Mouse (Mus musculus) forebrain, embryonic 11.5 days (tissue): ENCODE results near the gene Slc22a22. TPM values are rescaled to one million over a fixed set of nuclear protein-coding genes. Genes with fewer than 3 reads are reported as not detected.

Source experiments
- ATAC-seq: fragments of 200-750 bp; cut with Nextera tagmentation; replicated peaks from 2 replicates; pipeline ENCODE4 v1.8.0; 2017; ENCODE audit warnings: moderate TSS enrichment; ENCODE audit not compliant: low FRiP score
- DNase-seq: peaks from one replicate; pipeline ENCODE4 v3.0.0-alpha.2; 2017; ENCODE audit warnings: low spot score
- H3K27ac ChIP-seq: fragments of 300-500 bp; sonication (generic); 2 replicates; pipeline ENCODE4 v1.5.1; 2014; ENCODE audit warnings: low read depth, low read length
- H3K27me3 ChIP-seq: fragments of 300-500 bp; sonication (generic); 2 replicates; pipeline ENCODE4 v1.6.1; 2014; ENCODE audit warnings: mild to moderate bottlenecking, low read length, mixed read lengths; ENCODE audit not compliant: control insufficient read depth, insufficient read depth
- H3K36me3 ChIP-seq: fragments of 300-500 bp; sonication (generic); 2 replicates; pipeline ENCODE4 v1.6.1; 2014; ENCODE audit warnings: mild to moderate bottlenecking, low read length, moderate library complexity, mixed read lengths; ENCODE audit not compliant: control insufficient read depth, insufficient read depth
- H3K4me1 ChIP-seq: fragments of 300-500 bp; sonication (generic); replicated peaks from 2 replicates; pipeline ENCODE4 v1.6.1; 2014; ENCODE audit warnings: low read length, mixed read lengths; ENCODE audit not compliant: control insufficient read depth, insufficient read depth
- H3K4me2 ChIP-seq: fragments of 300-500 bp; sonication (generic); 2 replicates; pipeline ENCODE4 v1.6.1; 2014; ENCODE audit warnings: low read depth, mild to moderate bottlenecking, low read length, moderate library complexity, mixed read lengths; ENCODE audit not compliant: severe bottlenecking
- H3K4me3 ChIP-seq: fragments of 300-500 bp; sonication (generic); 2 replicates; pipeline ENCODE4 v1.5.1; 2014; ENCODE audit warnings: low read depth, low read length
- H3K9ac ChIP-seq: fragments of 300-500 bp; sonication (generic); 2 replicates; pipeline ENCODE4 v1.6.1; 2014; ENCODE audit warnings: low read length
- H3K9me3 ChIP-seq: fragments of 300-500 bp; sonication (generic); 2 replicates; pipeline ENCODE4 v1.6.1; 2016; ENCODE audit warnings: low read length, mixed read lengths; ENCODE audit not compliant: control insufficient read depth
- WGBS: fragments of 180-500 bp; shearing (Covaris S2); extraction: QIAGEN DNeasy Blood & Tissue Kit; methylation state at CpG from one replicate; pipeline ENCODE4 v1.1.7; 2014; 5-methylcytosine and 5-hydroxymethylcytosine counted together
- polyA plus RNA-seq: library from polyadenylated mRNA; unstranded; fragments of >200 nt; fragmentation: Nextera tagmentation; extraction: Ambion mirVana; gene quantifications from 2 replicates; pipeline ENCODE4 v1.2.1, GENCODE M21; 2014

Slc22a22 gene
- not detected in 2 replicates for polyA plus RNA-seq

- ATAC-seq (no peak), DNase-seq (no peak)
- 84% methylated on average over 2 of the region's 2 CpGs for WGBS
- Histone ChIP-seq H3K27ac (no peak within 1 kb of the TSS), H3K4me1 (no peaks in the 10 kb centered on the region), H3K4me3 (no peak within 1 kb of the TSS), H3K36me3 (no peaks in the 10 kb centered on the region), H3K9me3 (no peaks in the 10 kb centered on the region), H3K4me2 (no peak within 1 kb of the TSS), H3K9ac (no peak within 1 kb of the TSS), H3K27me3 (no peaks in the 10 kb centered on the region)
Observed at GRCm38 (mm10) chr15:57477525-57477924, at the start of gene Slc22a22. TSS of gene Slc22a22 (minus strand) at chr15:57477625.

GRCm38 (mm10) chr15:57523510-57524298 is 46.3 kb upstream of the Slc22a22 start:
- 47% methylated on average over 10 of the region's 10 CpGs for WGBS
- Histone ChIP-seq H3K4me3 (no peak overlapping the region), H3K4me2 (no peak overlapping the region), H3K9me3 (no peaks in the 10 kb centered on the region), H3K27ac (no peak overlapping the region), H3K9ac (no peak overlapping the region), H3K36me3 (no peaks in the 10 kb centered on the region), H3K4me1 (no peaks in the 10 kb centered on the region; the same call in 1 of the 2 replicates), H3K27me3 (no peaks in the 10 kb centered on the region)
- DNase-seq (no peak), ATAC-seq (no peak)

GRCm38 (mm10) chr15:57522160-57522559 is 44.7 kb upstream of the Slc22a22 start:
- 67% methylated on average over 1 of the region's 1 CpGs for WGBS
- H3K27ac ChIP-seq: no peak overlapping the region

GRCm38 (mm10) chr15:57509185-57510172 is 32.1 kb upstream of the Slc22a22 start:
- no peak overlapping the region for H3K4me2 ChIP-seq
- ATAC-seq (peak; percentile 65; the same call in 1 of the 2 replicates), DNase-seq (peak; percentile 59)
- H3K4me3 ChIP-seq: no peak overlapping the region
- H3K27me3 ChIP-seq: no peaks in the 10 kb centered on the region
- 42% methylated on average over 21 of the region's 21 CpGs for WGBS
- no peak overlapping the region for H3K27ac ChIP-seq
- no peaks in the 10 kb centered on the region for H3K36me3 ChIP-seq
- H3K9me3 ChIP-seq: peaks cover 2% of the 10 kb centered on the region; the same call in 1 of the 2 replicates
- no peak overlapping the region for H3K9ac ChIP-seq
- H3K4me1 ChIP-seq: no peaks in the 10 kb centered on the region; the same call in 1 of the 2 replicates

More at GRCm38 (mm10) chr15:57522160-57522559, 44.7 kb upstream of the Slc22a22 start:
- Histone ChIP-seq H3K4me3 (no peak overlapping the region), H3K4me2 (no peak overlapping the region), H3K9ac (no peak overlapping the region), H3K36me3 (no peaks in the 10 kb centered on the region), H3K27me3 (no peaks in the 10 kb centered on the region), H3K4me1 (no peaks in the 10 kb centered on the region; the same call in 1 of the 2 replicates), H3K9me3 (no peaks in the 10 kb centered on the region)
- ATAC-seq: no peak
- DNase-seq: no peak

GRCm38 (mm10) chr15:57508242-57509184 is 31.1 kb upstream of the Slc22a22 start:
- Histone ChIP-seq H3K4me2 (no peak overlapping the region), H3K4me1 (no peaks in the 10 kb centered on the region; the same call in 1 of the 2 replicates), H3K9me3 (peaks cover 2% of the 10 kb centered on the region; the same call in 1 of the 2 replicates), H3K36me3 (no peaks in the 10 kb centered on the region), H3K27me3 (no peaks in the 10 kb centered on the region), H3K4me3 (no peak overlapping the region), H3K27ac (no peak overlapping the region), H3K9ac (no peak overlapping the region)
- whole genome bisulfite sequencing: 62% methylated on average over 11 of the region's 11 CpGs
- DNase-seq: peak; percentile 86
- ATAC-seq: peak; percentile 69

- Histone ChIP-seq H3K27ac (no peak overlapping the region), H3K4me2 (no peak overlapping the region), H3K36me3 (no peaks in the 10 kb centered on the region), H3K4me1 (no peaks in the 10 kb centered on the region; the same call in 1 of the 2 replicates), H3K9me3 (no peaks in the 10 kb centered on the region), H3K4me3 (no peak overlapping the region), H3K9ac (no peak overlapping the region), H3K27me3 (no peaks in the 10 kb centered on the region)
- no peak for DNase-seq
- no peak for ATAC-seq
- 67% methylated on average over 9 of the region's 9 CpGs for WGBS
Observed at GRCm38 (mm10) chr15:57504126-57504705, 26.8 kb upstream of the Slc22a22 start.

GRCm38 (mm10) chr15:57503656-57504055 is 26.2 kb upstream of the Slc22a22 start:
- Histone ChIP-seq H3K4me1 (no peaks in the 10 kb centered on the region), H3K4me2 (no peak overlapping the region), H3K27me3 (no peaks in the 10 kb centered on the region), H3K9me3 (no peaks in the 10 kb centered on the region), H3K27ac (no peak overlapping the region), H3K4me3 (no peak overlapping the region), H3K36me3 (no peaks in the 10 kb centered on the region), H3K9ac (no peak overlapping the region)
- 92% methylated on average over 3 of the region's 3 CpGs for WGBS
- ATAC-seq: no peak
- no peak for DNase-seq
